Mouse (Mus musculus): ENCODE results near the gene Myo10. TPM values are rescaled to one million over a fixed set of nuclear protein-coding genes. Genes with fewer than 3 reads are reported as not detected.

Myo10 gene
- total and polyA plus RNA-seq, 2 experiments = 15.7 to 21.5 TPM

GRCm38 (mm10) chr15:25858611-25859058 lies 236.3 kb downstream of the Myo10 start:
- Histone ChIP-seq H3K4me3 (ENCODE audit: insufficient read depth, low read depth, low read length) (peak overlapping the region; percentile 25; the same call in 1 of the 2 replicates), H3K79me2 (ENCODE audit: control insufficient read depth, insufficient read depth, low read length) (no peaks in the 10 kb centered on the region), H3K27me3 (ENCODE audit: control insufficient read depth, insufficient read depth, low read length) (no peaks in the 10 kb centered on the region), H3K9ac (ENCODE audit: low read depth, low read length) (no peak overlapping the region), H3K27ac (replicated peaks; ENCODE audit: insufficient read depth, low read depth, low read length) (no peak overlapping the region), H3K4me1 (ENCODE audit: control insufficient read depth, insufficient read depth, low read length) (peaks cover 3% of the 10 kb centered on the region; the same call in 1 of the 2 replicates), H3K36me3 (ENCODE audit: control insufficient read depth, insufficient read depth, low read length) (no peaks in the 10 kb centered on the region)
- TF ChIP-seq CTCF (IDR thresholded peaks at IDR 0.05; ENCODE audit: low read depth, low read length) = no peak
- TF ChIP-seq POLR2A (IDR thresholded peaks at IDR 0.05; ENCODE audit: extremely low read depth, insufficient read depth, low read length) = no peak
- peak; percentile 46 for DNase-seq (ENCODE audit: extremely low read depth, low read depth, low spot score)
- WGBS = 35% methylated on average over 12 of the region's 12 CpGs

DNA sequence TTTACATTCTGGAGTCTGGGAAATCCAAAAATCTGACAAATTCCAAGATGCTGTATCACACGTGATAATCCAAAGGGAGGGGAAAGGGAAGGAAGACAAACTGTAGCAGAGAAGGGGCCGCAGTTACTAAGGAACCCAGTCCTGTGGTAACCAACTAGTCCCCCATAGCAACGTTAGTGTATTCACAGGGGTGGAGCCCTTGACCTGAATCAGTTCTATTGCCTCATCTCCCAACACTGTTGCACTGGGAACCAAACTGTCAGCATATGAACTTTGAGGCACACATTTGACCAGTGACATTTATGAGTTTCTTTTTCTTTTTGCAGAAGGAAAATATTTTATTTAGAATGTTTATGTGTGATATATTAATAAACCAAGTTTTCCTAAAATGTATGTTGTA lies 237.1 kb downstream of the Myo10 start:
- 26% methylated on average over 3 of the region's 3 CpGs for WGBS
- peak; percentile 67 for DNase-seq (ENCODE audit: extremely low read depth, low read depth, low spot score)
- Histone ChIP-seq H3K27ac (replicated peaks; ENCODE audit: insufficient read depth, low read depth, low read length) (no peak overlapping the region), H3K4me1 (ENCODE audit: control insufficient read depth, insufficient read depth, low read length) (peaks cover 3% of the 10 kb centered on the region; the same call in 1 of the 2 replicates), H3K79me2 (ENCODE audit: control insufficient read depth, insufficient read depth, low read length) (no peaks in the 10 kb centered on the region), H3K9ac (ENCODE audit: low read depth, low read length) (no peak overlapping the region), H3K27me3 (ENCODE audit: control insufficient read depth, insufficient read depth, low read length) (no peaks in the 10 kb centered on the region), H3K4me3 (ENCODE audit: insufficient read depth, low read depth, low read length) (no peak overlapping the region), H3K36me3 (ENCODE audit: control insufficient read depth, insufficient read depth, low read length) (no peaks in the 10 kb centered on the region)
- TF ChIP-seq POLR2A (IDR thresholded peaks at IDR 0.05; ENCODE audit: extremely low read depth, insufficient read depth, low read length) (no peak), CTCF (IDR thresholded peaks at IDR 0.05; ENCODE audit: low read depth, low read length) (no peak)

- DNase-seq (ENCODE audit: extremely low read depth, low read depth, low spot score) = no peak
- H3K36me3 ChIP-seq (ENCODE audit: control insufficient read depth, insufficient read depth, low read length) = no peaks in the 10 kb centered on the region
- TF ChIP-seq POLR2A (IDR thresholded peaks at IDR 0.05; ENCODE audit: extremely low read depth, insufficient read depth, low read length) = no peak
- no peak for TF ChIP-seq CTCF (IDR thresholded peaks at IDR 0.05; ENCODE audit: low read depth, low read length)
- no peak overlapping the region for H3K27ac ChIP-seq (replicated peaks; ENCODE audit: insufficient read depth, low read depth, low read length)
- H3K27me3 ChIP-seq (ENCODE audit: control insufficient read depth, insufficient read depth, low read length) = no peaks in the 10 kb centered on the region
- H3K79me2 ChIP-seq (ENCODE audit: control insufficient read depth, insufficient read depth, low read length) = no peaks in the 10 kb centered on the region
- peaks cover 3% of the 10 kb centered on the region; the same call in 1 of the 2 replicates for H3K4me1 ChIP-seq (ENCODE audit: control insufficient read depth, insufficient read depth, low read length)
- no peak overlapping the region for H3K4me3 ChIP-seq (ENCODE audit: insufficient read depth, low read depth, low read length)
- 87% methylated on average over 7 of the region's 7 CpGs for WGBS
- H3K9ac ChIP-seq (ENCODE audit: low read depth, low read length) = no peak overlapping the region
Observed at GRCm38 (mm10) chr15:25861900-25862299, 239.6 kb downstream of the Myo10 start.

Other genes starting within 250 kb of the Myo10 start
- 1.3 and 1.5 TPM in 2 replicates for gene Basp1, start 208.8 kb upstream of the Myo10 start, total RNA-seq (2014; rRNA removed)
- gene Basp1, start 208.8 kb upstream of the Myo10 start, polyA plus RNA-seq (2012; rRNA removed) = 0.61 and 0.75 TPM in 2 replicates
- gene Retreg1, start 220.7 kb downstream of the Myo10 start, total RNA-seq (2014; rRNA removed) = 176 and 192 TPM in 2 replicates
- 16.1 and 19.5 TPM in 2 replicates for gene Retreg1, start 220.7 kb downstream of the Myo10 start, polyA plus RNA-seq (2012; rRNA removed)

Data from liver, adult 2 months (tissue).